Mouse (Mus musculus) liver, embryonic 14.5 days (tissue): ENCODE measurements around the gene Cdk10.
"Not testable (repeated sequence)": the region's sequence is repeated elsewhere in the genome, so short reads cannot be mapped to it uniquely, and the experiment has no call there.

Experiments
- CTCF ChIP-seq: IDR thresholded peaks from 2 replicates; pipeline ENCODE4 v1.5.1; 2016; ENCODE audit warnings: antibody characterized with exemption, low read depth, control low read depth
- EP300 ChIP-seq: IDR thresholded peaks from 2 replicates; pipeline ENCODE4 v1.6.1; 2016; ENCODE audit warnings: antibody characterized with exemption, low read depth

DNA sequence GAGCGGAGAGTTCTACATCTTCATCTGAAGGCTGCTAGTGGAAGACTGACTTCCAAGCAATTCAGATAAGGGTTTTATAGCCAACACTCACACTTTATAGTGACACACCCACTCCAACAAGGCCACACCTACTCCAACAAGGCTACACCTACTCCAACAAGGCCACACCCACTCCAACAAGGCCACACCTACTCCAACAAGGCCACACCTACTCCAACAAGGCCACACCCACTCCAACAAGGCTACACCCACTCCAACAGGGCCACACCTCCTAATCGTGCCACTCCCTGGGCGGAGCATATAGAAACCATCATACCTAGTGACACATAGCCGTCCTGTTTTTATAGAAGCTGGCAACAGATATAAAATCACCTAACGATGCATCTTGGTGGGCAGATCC is 27.6 kb upstream of the Cdk10 start:
- not testable (repeated sequence) for TF ChIP-seq CTCF, EP300
